8 mouse cellular contexts compared by ENCODE assay signal in genomic region chr15:99670154-99670821, GRCm38 (mm10). TPM values are rescaled to one million over a fixed set of nuclear protein-coding genes. Genes with fewer than 3 reads are reported as not detected.
DNase-seq lines count a peak whose midpoint lies in the region; ATAC-seq lines count a peak whose summit lies in the region.

Gene Asic1, plus strand, starts transcription at chr15:99670368.

- H3K4me2 ChIP-seq in embryonic facial prominence, embryonic 11.5 days (ENCODE audit: low read depth, low read length), result peak within 1 kb of the TSS; percentile 99
- H3K4me2 ChIP-seq in kidney, embryonic 14.5 days (replicated peaks; ENCODE audit: low read depth, low read length), result peak within 1 kb of the TSS; percentile 98
- peak within 1 kb of the TSS; percentile 98 for H3K4me2 ChIP-seq in limb, embryonic 15.5 days

- peaks cover 94% of the 10 kb centered on the region for H3K27me3 ChIP-seq in megakaryocyte, embryonic 14.5 days (replicated peaks)
- H3K27me3 ChIP-seq in embryonic facial prominence, embryonic 11.5 days (ENCODE audit: control insufficient read depth, insufficient read depth, low read length), result peaks cover 38% of the 10 kb centered on the region
- peaks cover 49% of the 10 kb centered on the region for H3K27me3 ChIP-seq in kidney, embryonic 14.5 days (ENCODE audit: control insufficient read depth, insufficient read depth, low read length)
- H3K27me3 ChIP-seq in limb, embryonic 15.5 days, result peaks cover 85% of the 10 kb centered on the region

- peak; percentile 74 for DNase-seq in embryonic facial prominence, embryonic 11.5 days (ENCODE audit: low spot score)
- DNase-seq in heart, adult 9 months (ENCODE audit: low spot score in 2 of 2), result peak; percentile 38 to 39
- DNase-seq in neural tube, embryonic 10.5 days (ENCODE audit: extremely low spot score, low spot score), result peak; percentile 66
- peak; percentile 44 to 49 for DNase-seq in urinary bladder, adult 18-20 months (ENCODE audit: low spot score in 2 of 2)

- no peak within 1 kb of the TSS for H3K27ac ChIP-seq in embryonic facial prominence, embryonic 11.5 days (replicated peaks; ENCODE audit: low read depth, low read length)
- no peak within 1 kb of the TSS for H3K27ac ChIP-seq in kidney, embryonic 14.5 days (ENCODE audit: low read depth, low read length)
- no peak within 1 kb of the TSS for H3K27ac ChIP-seq in limb, embryonic 15.5 days

- peak within 1 kb of the TSS; percentile 87 for H3K4me3 ChIP-seq in megakaryocyte, embryonic 14.5 days (replicated peaks)
- peak within 1 kb of the TSS; percentile 61 for H3K4me3 ChIP-seq in embryonic facial prominence, embryonic 11.5 days (ENCODE audit: low read depth, low read length)
- H3K4me3 ChIP-seq in kidney, embryonic 14.5 days (ENCODE audit: low read length), result peak within 1 kb of the TSS; percentile 54
- H3K4me3 ChIP-seq in limb, embryonic 15.5 days, result peak within 1 kb of the TSS; percentile 57

- peak within 1 kb of the TSS; percentile 61 for H3K9ac ChIP-seq in embryonic facial prominence, embryonic 11.5 days (replicated peaks; ENCODE audit: low read length)
- peak within 1 kb of the TSS; percentile 63 for H3K9ac ChIP-seq in kidney, embryonic 14.5 days (ENCODE audit: low read depth, low read length)
- H3K9ac ChIP-seq in limb, embryonic 15.5 days, result peak within 1 kb of the TSS; percentile 37

- H3K4me1 ChIP-seq in megakaryocyte, embryonic 14.5 days, result peaks cover 34% of the 10 kb centered on the region
- peaks cover 1% of the 10 kb centered on the region for H3K4me1 ChIP-seq in embryonic facial prominence, embryonic 11.5 days (ENCODE audit: control insufficient read depth, insufficient read depth, low read length)
- H3K4me1 ChIP-seq in kidney, embryonic 14.5 days (ENCODE audit: control insufficient read depth, insufficient read depth, low read length), result peaks cover 3% of the 10 kb centered on the region; the same call in 1 of the 2 replicates
- H3K4me1 ChIP-seq in limb, embryonic 15.5 days, result peaks cover 16% of the 10 kb centered on the region

- under 1% methylated on average over 69 of the region's 74 CpGs for WGBS in embryonic facial prominence, embryonic 11.5 days
- WGBS in kidney, embryonic 14.5 days, result under 1% methylated on average over 49 of the region's 74 CpGs
- under 1% methylated on average over 53 of the region's 74 CpGs for WGBS in limb, embryonic 15.5 days

- ATAC-seq in megakaryocyte, adult 5-6 weeks (ENCODE audit: poor library complexity, severe bottlenecking), result no peak
- ATAC-seq in embryonic facial prominence, embryonic 11.5 days (replicated peaks; ENCODE audit: insufficient number of reproducible peaks, low FRiP score, low TSS enrichment, low read depth), result peak; percentile 25; the same call in 1 of the 2 replicates
- peak; percentile 84 for ATAC-seq in kidney, embryonic 14.5 days (ENCODE audit: low FRiP score, low TSS enrichment)
- peak; percentile 52; the same call in 1 of the 2 replicates for ATAC-seq in limb, embryonic 15.5 days (ENCODE audit: insufficient number of reproducible peaks, low FRiP score, low TSS enrichment, low read depth)

- no peaks in the 10 kb centered on the region for H3K36me3 ChIP-seq in megakaryocyte, embryonic 14.5 days (replicated peaks; ENCODE audit: low read length)
- no peaks in the 10 kb centered on the region for H3K36me3 ChIP-seq in embryonic facial prominence, embryonic 11.5 days (replicated peaks; ENCODE audit: control insufficient read depth, insufficient read depth, low read depth, low read length)
- H3K36me3 ChIP-seq in kidney, embryonic 14.5 days (ENCODE audit: control insufficient read depth, insufficient read depth, low read length), result no peaks in the 10 kb centered on the region
- H3K36me3 ChIP-seq in limb, embryonic 15.5 days, result no peaks in the 10 kb centered on the region

- H3K9me3 ChIP-seq in megakaryocyte, embryonic 14.5 days, result peaks cover 13% of the 10 kb centered on the region
- no peaks in the 10 kb centered on the region for H3K9me3 ChIP-seq in embryonic facial prominence, embryonic 11.5 days (replicated peaks; ENCODE audit: control insufficient read depth, low read length)
- H3K9me3 ChIP-seq in kidney, embryonic 14.5 days (ENCODE audit: control insufficient read depth, low read length), result no peaks in the 10 kb centered on the region
- no peaks in the 10 kb centered on the region for H3K9me3 ChIP-seq in limb, embryonic 15.5 days

RNA-seq across cellular contexts. Expression of gene Asic1, which starts in this region (rescaled TPM):
- not detected in 2 replicates for polyA plus RNA-seq in megakaryocyte, embryonic 14.5 days (2012; ENCODE audit: insufficient read depth, low replicate concordance)
- 0.05 TPM in 1 of 2 replicates, not detected in the other for total RNA-seq in megakaryocyte, adult 5-6 weeks (2015)
- total RNA-seq in megakaryocyte, adult 5-6 weeks (2017), result 0.11 TPM in 1 of 2 replicates, not detected in the other
- polyA plus RNA-seq in embryonic facial prominence, embryonic 11.5 days (2014; fragmentation: Nextera tagmentation; extraction: Ambion mirVana), result 2.6 and 4.1 TPM in 2 replicates
- polyA plus RNA-seq in kidney, embryonic 14.5 days (2014; fragmentation: Nextera tagmentation; extraction: Ambion mirVana), result 0.88 and 0.90 TPM in 2 replicates
- polyA plus RNA-seq in limb, embryonic 15.5 days (2015; fragmentation: Nextera tagmentation; extraction: Ambion mirVana), result 1.2 and 2.2 TPM in 2 replicates

Comparison
In these comparisons a context has a peak if more than half of its experiments do, and no peak if none do; other contexts are left out.
1. Peak in ATAC-seq, H3K4me3 ChIP-seq, H3K9ac ChIP-seq and H3K4me2 ChIP-seq in kidney, embryonic 14.5 days; RNA of the gene not detected or under 1 TPM.